Mouse (Mus musculus) G1E-ER4 (cell line): ENCODE measurements around the gene Clint1. TPM values are rescaled to one million over a fixed set of nuclear protein-coding genes. Genes with fewer than 3 reads are reported as not detected.

Source experiments
- GATA1 ChIP-seq: IDR thresholded peaks from one replicate; pipeline ENCODE4 v1.8.0; 2012; ENCODE audit warnings: low read length, inconsistent platforms
- polyA plus RNA-seq: library from polyadenylated mRNA; stranded (reverse); fragments of >175 nt; gene quantifications from 2 replicates; pipeline ENCODE4 v1.2.3, GENCODE M21; 2012

The Clint1 gene
- polyA plus RNA-seq, 1 experiment = 79.1 TPM

DNA sequence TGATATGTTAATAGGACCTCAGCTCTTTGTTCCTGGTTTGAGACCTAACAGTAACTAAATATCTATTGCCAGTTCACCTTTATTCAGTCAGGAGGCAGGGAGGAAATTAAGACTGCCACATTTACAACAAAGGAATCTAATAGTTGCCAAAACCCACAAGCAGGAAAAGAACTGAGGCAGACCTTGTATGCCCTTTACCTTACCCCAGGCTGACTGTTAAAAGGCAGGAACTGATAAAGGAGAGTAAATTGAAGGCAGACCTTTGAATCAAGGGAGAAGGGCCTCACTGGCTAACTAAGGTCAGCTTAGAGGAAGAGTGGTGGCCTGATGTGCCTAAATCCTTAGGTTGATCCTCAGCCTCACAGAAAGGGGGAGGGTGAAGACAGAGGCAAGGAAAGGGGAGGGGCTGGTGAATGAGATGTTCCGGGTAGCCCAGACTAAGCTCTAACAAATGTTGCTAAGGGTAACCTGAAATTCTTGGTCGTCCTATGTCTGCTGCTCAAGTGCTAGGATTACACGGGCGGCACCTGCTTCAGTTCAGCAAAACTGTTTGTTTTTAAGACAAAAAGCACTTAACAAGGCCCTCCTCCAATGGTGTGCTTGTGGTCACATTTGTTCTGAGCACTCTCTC, 16.1 kb upstream of the Clint1 start:
- no peak for TF ChIP-seq GATA1

DNA sequence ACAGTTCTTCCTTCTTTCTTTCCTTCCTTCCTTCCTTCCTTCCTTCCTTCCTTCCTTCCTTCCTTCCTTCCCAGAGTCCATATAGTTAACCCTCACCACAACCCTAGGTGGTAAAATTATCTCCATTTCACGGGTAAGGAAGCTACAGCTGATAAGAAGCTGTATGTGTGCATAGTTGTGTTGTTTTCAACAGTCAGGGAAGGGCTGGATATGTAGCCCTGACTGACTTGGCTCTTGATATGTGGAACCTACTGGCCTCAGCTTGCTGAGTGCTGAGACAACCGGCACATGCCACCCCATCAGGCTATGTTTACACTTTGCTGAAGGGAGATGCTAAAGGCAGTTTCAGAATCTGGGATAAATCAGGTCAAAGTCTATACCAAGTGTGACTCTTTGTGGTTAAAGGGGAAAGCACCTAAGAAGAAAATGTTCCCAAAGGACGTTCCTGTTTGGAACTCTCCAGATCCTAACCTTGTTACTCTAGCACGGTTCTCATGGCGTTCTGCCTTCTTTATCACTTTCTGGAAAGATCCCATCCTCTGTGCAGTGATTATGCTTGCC, 14.5 kb upstream of the Clint1 start:
- no peak for TF ChIP-seq GATA1

DNA sequence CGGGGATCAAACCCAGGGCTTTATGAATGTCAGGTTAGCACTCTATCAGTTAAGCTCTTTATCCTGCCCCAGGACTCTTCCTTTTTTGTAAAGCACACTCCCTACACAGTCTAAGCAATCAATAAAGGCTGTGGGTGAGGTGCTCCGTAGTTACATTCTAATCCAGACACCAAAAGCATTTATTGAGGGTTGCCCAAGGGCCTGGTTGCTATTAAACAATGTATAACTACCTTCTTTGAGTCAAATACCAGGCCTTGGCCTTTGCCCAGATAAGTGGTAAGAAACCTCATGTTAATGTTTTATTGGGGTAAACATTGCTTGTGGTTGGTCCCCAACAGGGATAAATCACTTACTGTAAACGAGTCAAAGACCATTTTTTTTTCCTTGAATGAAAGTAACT, 13.4 kb upstream of the Clint1 start:
- TF ChIP-seq GATA1 = no peak

DNA sequence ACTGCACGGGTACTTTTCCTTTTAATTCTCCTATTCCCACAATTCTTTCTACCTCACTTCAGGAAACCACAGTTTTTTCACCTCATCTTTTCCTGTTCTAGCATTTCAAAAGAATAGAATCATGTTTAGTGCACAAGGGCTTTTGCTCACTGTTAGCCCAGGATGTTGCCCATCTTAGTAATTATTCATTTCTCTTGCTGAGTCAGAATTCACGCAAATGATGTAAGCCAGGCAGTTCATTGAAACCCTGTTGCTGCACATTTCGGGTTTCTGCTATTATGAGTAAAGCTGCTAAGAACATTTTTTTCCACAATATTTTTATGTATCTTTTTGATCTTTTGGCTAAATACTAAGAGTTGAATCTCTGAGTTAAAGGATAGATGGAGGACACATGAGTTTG, 11.5 kb upstream of the Clint1 start:
- no peak for TF ChIP-seq GATA1

DNA sequence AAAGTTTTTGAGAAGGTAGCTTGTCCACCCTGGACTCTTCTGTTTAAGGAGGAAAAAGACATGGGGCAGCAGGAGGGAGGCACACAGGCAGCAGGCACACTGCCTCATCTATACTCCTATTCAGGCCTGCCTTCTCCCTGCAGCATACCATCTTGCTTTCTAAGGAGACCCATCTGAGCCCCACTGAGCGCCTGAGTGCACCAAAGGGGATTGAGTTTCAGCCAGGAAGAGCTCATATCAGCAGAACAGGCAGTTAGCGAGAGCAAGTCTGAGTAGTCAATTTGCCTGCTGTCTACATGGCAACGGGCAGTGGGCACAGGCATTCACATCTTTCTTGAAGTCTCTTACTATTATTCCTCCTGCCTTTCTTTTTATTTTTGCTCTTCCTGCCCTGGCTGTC, 5.8 kb upstream of the Clint1 start:
- TF ChIP-seq GATA1 = no peak

DNA sequence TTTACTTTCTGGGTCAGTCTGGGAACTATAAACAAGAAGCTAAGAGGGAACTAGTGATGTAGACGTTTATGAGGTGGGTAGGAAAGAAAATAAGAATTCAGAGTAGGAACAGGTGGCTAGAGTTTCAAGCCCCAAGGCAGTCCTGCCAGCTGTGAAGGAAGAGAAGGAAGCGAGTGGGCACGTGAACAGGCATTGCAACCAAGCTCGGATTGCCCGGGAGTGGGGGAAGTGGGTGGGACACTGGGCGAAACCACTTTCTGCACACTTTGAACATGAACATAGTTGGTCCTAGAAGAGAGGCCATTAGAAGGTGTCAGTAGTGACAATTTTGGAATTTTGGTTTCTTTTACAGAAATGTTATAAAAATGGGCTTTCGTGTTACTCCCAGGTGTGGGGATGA, 4.3 kb upstream of the Clint1 start:
- TF ChIP-seq GATA1 = no peak

DNA sequence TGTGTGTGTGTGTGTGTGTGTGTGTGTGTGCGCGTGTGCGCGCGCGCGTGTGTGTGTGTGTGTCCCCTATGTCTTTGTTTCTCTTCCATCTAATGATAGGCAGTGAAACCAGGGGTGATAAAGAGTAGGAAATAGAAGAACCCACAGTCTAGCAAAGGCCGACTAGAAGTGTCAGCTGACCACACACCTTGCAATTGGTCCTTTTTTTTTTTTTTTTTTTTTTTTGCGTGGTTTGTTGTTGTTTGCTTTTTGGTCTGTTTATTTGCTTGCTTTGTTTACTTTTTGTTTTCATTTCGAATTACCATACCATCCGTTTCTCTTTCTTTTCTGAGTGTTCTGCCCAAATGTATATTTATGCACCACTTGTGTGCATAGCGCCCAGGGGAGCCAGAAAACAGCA, 3.6 kb upstream of the Clint1 start:
- TF ChIP-seq GATA1 = no peak

DNA sequence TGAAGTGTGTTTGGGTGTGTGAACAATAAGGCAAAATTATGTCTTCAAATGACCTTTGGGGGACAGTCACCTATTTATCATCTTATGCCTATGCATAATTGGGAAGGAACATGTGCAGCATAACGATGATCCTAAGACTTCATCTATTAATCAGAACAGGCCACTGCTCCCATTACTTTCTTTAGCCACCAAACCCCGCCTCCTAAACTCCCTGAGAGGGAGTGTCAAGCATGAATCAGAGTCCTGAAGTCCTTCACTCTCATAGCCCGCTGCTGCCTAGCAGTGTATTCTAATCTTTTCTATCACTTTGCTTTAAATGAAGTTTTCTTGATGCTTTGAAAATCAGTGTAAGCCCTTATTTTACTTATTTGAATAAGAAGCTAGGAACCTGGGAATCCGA, 2.6 kb upstream of the Clint1 start:
- TF ChIP-seq GATA1 = no peak

DNA sequence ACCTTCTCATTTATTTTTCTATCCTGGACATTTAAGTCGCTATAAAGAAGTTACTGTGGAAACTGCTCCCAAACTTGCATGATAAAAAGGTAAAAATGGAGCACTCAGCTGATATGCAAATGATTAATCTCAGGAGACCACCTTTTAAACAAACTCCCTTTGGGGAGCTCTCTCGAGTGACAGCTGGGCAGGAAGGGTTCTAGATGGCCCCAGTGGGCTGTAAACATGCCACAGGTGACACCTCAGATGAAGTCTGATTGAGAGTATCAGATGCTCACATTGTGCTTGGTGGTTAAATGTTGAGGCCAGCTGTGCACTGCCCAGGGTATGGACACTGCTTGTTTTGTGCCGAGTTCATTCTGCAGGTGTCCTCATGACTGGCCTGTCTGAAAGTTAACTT, 2.0 kb upstream of the Clint1 start:
- TF ChIP-seq GATA1 = no peak

DNA sequence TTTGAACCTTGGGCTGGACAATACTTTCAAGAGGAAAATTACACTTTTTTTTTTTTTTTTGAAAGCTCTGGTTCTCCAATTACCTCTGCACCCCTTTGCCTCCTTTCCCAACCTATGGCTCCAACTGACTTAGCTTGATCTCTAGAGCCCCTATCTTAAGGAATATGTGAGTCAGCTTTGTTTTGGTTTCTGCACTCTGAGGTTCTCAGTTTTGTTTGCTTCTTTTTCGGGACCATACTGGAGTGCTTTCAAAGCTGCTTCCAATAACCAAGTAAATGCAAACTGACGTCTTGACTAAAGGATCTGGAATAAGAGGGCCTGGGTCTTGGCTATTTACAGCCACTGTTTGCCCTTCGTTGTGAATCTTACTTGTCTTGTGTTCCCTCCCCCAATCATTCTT, 1.5 kb upstream of the Clint1 start:
- no peak for TF ChIP-seq GATA1

DNA sequence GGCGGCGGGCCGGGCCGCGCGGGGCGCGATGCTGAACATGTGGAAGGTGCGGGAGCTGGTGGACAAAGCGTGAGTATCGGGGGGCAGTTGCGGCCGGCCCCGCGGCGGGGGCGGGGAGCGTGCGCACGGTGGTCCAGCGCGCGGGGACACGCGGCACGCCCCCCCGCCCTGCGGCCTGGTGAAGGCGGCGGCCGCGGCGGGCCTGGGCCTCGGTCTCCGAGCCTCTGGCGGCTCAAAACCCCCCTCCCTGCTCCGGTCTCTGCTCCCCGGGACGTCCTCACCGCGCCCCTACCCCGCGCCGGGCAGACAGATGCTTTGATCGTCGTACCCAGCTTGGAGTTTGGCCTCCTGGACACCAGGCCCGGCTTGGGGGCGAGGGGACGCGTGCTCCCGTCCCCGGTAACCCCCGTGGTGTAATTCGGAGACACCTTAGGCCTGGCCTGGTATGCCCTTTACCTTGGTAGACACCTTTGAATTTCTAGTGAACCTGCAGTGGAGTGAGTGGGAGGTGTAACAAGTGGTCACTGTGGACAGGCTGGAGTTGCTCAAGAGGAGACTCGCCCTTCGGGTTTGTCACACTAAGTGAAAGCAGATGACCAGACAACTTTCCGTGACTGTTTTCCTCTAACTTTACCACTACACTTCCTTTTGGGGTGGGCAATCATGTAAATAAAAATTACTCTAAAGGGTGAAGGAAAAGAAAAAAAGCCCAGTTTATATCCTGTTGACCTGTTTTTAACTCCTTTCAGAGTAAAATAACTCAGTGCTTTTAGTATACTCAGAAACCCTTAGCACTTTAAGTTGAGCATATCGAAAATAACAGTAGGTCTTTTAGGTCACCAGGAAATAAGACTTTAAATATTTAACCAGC, 508 bp downstream of the Clint1 start:
- TF ChIP-seq GATA1 = no peak

DNA sequence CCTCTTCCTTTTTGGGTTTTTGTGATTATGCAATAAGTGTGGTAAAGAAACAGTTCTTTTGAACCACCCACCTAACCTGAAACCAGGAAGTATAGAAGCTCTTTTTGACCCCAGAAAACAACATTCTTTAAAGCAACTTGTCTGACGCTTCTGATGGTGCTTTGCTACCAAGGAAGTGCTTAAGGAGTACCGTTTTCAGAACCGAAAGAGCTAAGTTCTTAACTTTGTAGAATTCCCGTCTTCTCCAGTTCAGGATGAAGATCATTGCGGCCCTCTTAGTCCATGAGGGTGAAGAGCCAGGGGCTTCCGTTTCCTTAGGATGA, 1.1 kb downstream of the Clint1 start:
- TF ChIP-seq GATA1 = no peak

DNA sequence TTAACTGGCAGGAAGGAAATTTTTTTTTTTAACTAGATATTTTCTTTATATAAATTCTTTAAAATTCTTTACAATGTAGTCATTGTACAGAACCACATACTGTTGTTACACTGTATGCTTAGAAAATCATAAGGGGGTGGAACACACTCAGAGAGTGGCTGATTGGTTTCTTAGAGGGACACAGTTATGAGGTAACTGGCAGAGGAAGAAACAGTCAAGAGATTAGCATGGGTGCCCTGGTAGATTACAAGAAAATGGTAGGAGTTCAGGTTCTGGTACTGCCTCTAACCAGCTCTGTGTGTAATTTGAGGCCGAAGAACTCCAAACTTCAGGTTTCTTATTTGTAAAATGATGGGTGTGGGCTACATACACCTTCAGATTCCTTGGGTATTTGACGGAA, 2.1 kb downstream of the Clint1 start:
- TF ChIP-seq GATA1 = no peak

DNA sequence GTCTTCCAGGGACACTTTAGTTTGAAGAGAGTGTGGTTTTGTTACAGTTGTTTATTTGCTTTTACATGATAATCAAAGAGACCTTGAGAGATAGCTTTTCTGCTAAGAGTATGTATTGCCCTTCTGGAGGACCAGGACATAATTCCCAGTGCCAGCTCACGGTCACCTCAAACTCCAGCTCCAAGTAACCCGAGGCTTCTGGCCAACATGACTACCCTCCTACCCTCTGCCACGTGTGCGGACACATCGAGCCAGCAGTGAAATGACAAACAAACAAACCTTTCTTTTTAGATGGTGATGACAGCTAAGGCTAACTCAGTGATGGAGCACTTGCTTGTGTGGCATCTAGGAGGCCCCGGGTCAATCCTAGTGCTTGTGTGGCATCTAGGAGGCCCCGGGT, 2.5 kb downstream of the Clint1 start:
- no peak for TF ChIP-seq GATA1

DNA sequence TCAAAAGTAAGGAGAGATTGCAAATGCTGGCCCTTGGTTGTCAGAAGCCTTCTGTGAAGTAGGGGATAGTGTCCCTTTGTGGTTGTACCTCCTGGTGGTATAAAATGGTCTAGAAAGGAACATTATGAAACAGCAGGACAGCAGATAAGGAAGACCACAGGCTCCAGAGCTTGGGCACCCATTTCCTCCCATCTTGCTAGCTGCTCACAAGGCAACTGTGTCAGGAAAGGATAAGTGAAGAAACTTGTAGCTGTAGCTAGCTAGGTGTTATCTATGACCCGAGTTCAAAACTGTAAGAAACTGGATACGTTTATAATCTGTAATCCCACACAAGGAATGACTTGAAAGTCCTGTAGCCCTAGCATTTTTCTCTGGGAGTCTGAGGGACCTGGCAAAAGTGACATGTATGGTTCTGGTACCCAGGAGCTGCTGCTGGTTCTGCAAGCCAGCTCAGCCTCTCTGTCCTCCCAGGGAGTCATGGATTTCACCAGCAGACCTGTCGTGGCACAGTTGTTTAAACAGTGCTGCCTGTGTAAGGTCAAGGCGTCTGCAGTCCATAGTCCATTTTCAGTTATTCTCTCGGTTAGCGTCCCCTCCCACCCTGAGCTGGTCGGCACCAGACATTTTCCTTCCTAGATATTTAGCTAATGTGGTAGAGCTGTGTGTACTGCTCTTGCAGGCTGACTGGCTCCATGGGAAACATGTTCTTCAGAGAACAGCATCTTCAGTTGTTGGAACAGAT, 3.7 kb downstream of the Clint1 start:
- TF ChIP-seq GATA1 = peak; percentile 83

DNA sequence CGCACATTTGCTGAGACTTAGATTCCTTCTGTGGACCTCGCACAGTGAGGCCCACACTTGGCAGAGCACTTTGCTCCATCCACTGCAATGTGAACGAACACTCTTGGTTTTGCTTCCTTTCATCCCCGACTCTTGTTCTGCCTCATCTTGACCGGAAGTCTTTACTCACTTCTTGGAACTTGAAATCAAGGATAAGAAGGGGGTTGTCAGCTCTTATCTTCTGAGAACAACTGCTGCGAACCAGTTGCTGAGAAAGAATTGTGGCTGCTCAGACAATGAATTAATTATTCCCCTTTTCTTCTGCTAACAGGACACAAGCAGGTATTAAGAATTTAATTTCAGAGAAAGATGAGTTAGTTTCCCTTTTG, 4.3 kb downstream of the Clint1 start:
- TF ChIP-seq GATA1 = no peak
